Mouse (Mus musculus) adrenal gland, postnatal 10 days (tissue): Measurements from ENCODE around the gene Cdyl. TPM values are rescaled to one million over a fixed set of nuclear protein-coding genes. Genes with fewer than 3 reads are reported as not detected.

ENCODE experiments used
- DNase-seq: peaks from one replicate; pipeline ENCODE4 v3.0.0; 2021; ENCODE audit warnings: mixed read lengths
- total RNA-seq, 2 experiments: library from RNA; stranded (reverse); gene quantifications; 2 replicates each; pipeline ENCODE4 v1.2.3; 2021

Cdyl gene
- total RNA-seq, 2 experiments from 2014 or later, result 22.0 to 22.9 TPM

- DNase-seq, result no peak
Observed at GRCm38 (mm10) chr13:35797811-35798522, 138.3 kb downstream of the Cdyl start.

GRCm38 (mm10) chr13:35798645-35799044 is 139.0 kb downstream of the Cdyl start:
- DNase-seq, result peak; percentile 50

DNA sequence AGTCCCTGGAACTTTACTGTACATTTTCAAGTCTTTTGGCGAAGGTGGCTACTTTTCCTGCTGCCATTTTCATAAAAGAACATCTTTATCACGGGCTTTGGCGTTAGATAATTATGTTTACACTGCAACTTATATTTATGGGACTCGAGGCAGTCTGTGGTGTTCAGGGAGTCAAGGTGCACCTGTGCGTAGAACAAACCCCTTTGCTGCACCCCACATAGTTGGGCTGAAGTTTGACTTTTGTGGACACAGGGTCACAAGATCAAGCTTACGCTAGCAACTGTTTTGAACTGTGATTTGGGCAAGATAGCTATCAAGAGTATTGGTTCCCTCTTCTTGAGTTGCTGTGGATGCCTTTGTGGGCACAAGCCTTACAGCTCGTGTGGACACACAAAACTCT is 140.6 kb downstream of the Cdyl start:
- no peak for DNase-seq

- DNase-seq, result no peak
Observed at GRCm38 (mm10) chr13:35805727-35806126, 146.1 kb downstream of the Cdyl start.

GRCm38 (mm10) chr13:35806165-35806564 is 146.5 kb downstream of the Cdyl start:
- no peak for DNase-seq

- no peak for DNase-seq
Observed at GRCm38 (mm10) chr13:35807016-35807415, 147.4 kb downstream of the Cdyl start.

DNA sequence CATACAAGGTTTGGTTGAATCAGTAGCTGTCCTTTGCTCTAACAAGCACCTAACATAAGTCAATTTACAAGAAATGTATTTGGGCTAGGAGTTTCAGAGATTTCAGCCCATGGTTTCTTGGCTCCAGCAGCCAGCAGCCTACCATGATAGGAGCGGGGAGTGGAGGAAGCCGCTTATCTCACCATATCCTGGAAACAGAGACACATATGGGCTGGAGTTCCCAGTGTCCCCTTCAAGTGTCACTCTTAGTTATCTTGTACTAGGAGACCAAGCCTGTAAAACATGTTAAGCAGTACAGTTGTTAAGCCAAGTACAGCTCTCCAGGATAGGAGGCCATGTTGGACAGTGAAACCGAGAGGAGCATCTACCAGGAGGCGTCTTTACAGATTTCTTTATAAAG is 147.9 kb downstream of the Cdyl start:
- DNase-seq, result no peak

GRCm38 (mm10) chr13:35807940-35808339 is 148.3 kb downstream of the Cdyl start:
- DNase-seq, result no peak

DNA sequence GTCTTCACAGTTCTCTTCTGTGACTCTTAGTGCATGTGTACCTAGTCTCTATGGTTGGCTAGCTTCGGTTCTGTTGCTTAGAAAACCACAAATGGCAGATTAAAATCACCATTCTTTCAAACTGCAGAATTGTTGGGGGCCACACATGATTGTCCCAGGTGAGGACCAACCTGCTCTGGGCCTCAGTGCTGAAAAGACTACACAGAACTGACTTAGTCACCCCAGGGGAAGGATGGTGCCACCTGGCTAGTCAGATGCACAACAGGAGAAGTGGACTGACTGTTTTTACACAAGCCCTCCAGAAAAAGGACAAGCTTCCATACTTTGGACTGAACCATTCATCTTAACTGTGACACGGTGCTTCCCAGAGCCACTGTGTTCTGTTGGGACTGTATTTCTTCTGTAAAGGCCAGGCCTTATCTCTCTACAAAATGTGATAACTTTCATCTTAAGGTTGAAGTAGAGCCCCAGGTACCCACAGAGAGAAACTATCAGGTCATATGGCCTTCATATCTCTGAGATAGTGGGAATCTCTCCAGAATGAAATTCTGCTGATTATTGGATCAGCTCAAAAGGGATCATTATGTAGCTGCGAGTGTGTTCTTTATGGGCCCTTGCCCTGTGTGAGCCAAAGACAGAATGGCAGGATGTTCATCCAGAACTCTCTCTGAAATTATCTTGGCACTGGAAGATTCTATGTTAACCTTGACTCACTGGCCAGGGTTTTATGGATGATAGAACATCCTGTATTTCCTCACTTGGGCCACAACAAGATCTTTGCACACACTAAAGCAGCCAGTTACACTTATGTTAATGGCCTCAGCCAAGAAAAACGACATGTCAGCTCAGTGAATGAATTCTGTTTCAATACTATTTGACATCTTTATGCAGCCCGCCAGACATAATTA is 149.9 kb downstream of the Cdyl start:
- no peak for DNase-seq

GRCm38 (mm10) chr13:35810160-35810537 is 150.5 kb downstream of the Cdyl start:
- DNase-seq, result no peak

DNA sequence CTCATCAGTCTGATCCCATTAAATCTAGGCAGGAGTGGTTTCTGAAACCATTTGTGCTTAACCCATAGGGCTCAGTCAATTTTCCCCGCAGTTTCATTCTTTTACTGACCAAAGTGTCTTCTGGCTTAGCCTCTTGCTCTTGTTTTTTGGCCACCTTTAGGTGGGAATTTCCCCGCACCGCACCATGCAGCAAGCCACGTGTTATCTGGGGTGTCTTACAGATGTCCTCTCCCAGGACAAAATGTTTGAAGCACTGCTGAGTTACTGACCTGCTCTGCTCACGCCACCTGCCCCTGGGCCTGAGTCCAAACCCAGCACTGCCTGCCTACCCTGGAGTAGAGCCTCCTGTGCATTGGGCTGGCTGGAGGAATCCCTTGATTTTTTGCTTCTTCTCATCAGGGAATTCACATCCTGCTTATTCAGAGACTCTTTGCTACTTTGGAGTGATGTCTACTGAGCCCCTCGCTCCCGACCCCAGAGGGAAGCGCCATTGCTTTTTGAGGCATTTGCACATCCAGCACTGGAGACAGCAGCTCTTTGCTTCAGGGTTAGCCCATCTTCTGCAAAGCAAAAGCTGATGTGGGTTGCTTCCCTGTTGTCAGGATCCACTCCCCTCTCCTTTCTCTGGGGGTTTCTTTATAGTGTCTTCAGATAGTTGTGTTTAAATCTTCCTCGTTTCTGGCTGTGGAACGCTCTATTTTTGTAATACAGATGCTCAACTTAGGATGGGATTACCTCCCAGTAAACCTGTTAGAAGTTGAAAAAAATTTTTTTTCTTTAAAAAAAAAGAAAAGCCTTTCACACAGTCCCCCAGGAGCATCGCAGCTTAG is 151.9 kb downstream of the Cdyl start:
- DNase-seq, result no peak

GRCm38 (mm10) chr13:35812191-35812440 is 152.5 kb downstream of the Cdyl start:
- DNase-seq, result no peak

DNA sequence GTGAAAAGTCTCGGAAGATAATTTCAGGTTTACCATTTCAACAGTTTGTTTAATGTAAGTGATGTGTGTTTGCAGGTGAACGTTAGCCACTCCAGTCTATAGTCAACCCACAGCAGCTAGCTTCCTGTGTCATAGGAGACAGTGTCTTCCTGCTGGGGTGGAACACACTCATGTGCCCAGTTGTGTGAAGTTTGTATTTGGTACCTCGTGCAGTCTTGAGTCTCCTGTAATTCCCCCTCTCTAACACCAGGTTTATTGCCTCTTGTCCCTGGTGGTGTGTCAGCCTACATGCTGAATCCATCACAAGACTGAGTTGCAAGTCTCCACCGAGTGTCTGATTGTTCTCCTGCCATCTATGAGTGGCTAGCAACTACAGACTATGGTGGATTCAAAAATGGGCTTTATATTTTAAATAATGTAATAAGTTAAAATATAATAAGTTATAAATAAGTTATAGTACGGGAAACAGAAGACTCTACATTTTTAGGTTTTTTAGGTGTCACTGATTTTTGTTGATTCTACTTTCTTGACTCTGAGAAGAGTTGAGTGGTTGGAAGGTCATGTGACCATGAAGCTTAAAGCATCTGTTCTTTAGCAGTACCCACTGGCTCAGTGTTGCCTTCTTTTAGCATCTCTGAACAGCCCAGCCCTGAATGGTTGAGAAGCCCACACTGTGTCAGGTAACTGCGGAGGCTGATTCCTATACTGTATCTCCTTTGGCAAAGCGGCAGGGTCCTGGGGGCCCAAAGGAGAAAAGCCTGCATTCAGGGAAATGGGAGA is 153.9 kb downstream of the Cdyl start:
- no peak for DNase-seq

- no peak for DNase-seq
Observed at GRCm38 (mm10) chr13:35815205-35815726, 155.6 kb downstream of the Cdyl start.

DNA sequence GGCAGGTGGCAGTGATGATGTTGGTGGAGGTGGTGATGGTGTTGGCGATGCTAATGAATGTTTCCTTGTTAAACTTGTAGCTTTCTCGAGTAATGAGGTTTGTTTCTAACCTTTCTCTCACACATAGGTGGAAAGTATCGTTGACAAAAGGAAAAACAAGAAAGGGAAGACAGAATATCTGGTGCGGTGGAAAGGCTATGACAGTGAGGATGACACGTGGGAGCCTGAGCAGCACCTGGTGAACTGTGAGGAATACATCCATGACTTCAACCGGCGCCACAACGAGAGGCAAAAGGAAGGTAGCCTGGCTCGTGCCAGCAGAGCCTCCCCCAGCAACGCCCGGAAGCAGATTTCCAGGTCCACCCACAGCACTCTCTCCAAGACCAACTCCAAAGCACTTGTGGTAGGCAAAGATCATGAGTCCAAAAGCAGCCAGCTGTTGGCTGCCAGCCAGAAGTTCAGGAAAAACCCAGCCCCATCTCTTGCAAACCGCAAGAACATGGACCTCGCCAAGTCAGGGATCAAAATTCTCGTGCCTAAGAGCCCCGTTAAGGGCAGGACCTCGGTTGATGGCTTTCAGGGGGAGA is 156.2 kb downstream of the Cdyl start:
- peak; percentile 51 for DNase-seq

- DNase-seq, result peak; percentile 58
Observed at GRCm38 (mm10) chr13:35817626-35818025, 158.0 kb downstream of the Cdyl start.

DNA sequence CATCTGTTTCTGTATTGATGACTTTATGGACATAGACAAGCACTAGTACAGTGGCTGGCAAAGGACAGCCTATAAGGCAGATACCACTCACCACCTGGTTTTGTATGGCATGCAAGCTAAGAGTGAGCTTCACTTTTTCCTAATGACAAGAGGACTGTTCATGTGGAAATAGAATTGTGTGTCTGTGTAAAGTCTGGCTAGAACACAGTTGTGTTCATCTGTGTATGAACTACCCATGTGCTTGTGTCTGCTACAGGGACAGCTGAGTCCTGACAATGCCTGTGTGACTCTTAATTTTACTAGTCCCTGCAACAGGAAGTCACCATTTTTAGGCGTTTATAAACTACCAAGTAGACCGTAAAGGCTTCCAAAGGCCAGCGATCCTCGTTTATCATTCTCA is 158.4 kb downstream of the Cdyl start:
- no peak for DNase-seq

GRCm38 (mm10) chr13:35821821-35822454 is 162.3 kb downstream of the Cdyl start:
- no peak for DNase-seq

DNA sequence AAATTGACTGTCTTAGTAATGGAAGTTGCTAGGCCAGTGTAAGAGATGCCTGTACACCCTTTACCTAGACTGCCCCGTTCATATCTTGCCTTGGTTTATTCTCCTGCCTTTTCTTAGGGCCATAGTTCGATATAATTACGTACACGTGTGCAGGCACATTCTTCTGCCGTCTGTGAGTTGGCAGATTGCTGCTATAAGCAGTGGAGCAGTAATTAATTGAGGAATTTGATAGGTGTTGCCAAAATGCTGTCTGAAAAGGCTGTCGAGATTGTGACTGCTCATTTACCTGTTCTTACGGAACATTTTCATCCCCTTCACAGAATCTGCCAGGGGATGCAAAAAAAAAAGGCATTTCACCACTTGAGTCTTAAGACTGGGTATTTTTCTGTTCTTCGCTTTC is 163.2 kb downstream of the Cdyl start:
- no peak for DNase-seq

DNA sequence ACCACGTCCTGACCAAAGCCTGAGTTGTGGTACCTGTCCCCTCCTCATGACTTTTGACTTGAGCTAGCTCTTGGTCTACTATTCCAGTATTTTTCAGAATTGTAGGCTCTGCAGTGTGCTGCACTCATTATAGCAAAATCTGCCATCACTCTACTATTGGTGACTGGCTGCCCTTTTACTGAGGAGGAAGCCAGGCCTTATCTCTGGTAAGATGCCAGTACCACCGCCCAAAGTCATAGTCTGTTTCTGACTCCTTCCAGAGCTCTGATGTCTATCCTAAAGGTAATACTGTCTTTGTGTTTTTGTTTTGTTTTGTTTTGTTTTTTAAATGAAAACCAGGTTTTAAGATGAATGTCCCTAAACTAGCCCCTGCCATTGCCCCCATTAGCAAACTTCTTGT is 166.0 kb downstream of the Cdyl start:
- no peak for DNase-seq

- DNase-seq, result peak; percentile 48
Observed at GRCm38 (mm10) chr13:35832676-35833075, 173.0 kb downstream of the Cdyl start.
